Mouse (Mus musculus) heart, adult 2 months (tissue): ENCODE results near the gene Stx7. TPM values are rescaled to one million over a fixed set of nuclear protein-coding genes. Genes with fewer than 3 reads are reported as not detected.
A peak's percentile ranks its signal among the peaks of the same experiment; 100 is the strongest.

ENCODE experiments used
- DNase-seq, 2 experiments: peaks; one replicate each; pipeline ENCODE4 v3.0.0; 2021
- H3K27ac ChIP-seq: fragments of 200-600 bp; 2 replicates; pipeline ENCODE4 v1.8.1; 2022
- H3K27me3 ChIP-seq: fragments of 200-500 bp; 2 replicates; pipeline ENCODE4 v1.6.1; 2012; ENCODE audit warnings: mild to moderate bottlenecking, low read length, inconsistent platforms, mixed read lengths; ENCODE audit not compliant: control insufficient read depth, insufficient read depth
- H3K36me3 ChIP-seq: fragments of 200-500 bp; 2 replicates; pipeline ENCODE4 v1.6.1; 2012; ENCODE audit warnings: low read length, inconsistent platforms; ENCODE audit not compliant: control insufficient read depth, insufficient read depth
- H3K4me1 ChIP-seq: fragments of 200-500 bp; 2 replicates; pipeline ENCODE4 v1.6.1; 2011; ENCODE audit warnings: low read length; ENCODE audit not compliant: control insufficient read depth, insufficient read depth
- H3K4me3 ChIP-seq: fragments of 200-600 bp; 2 replicates; pipeline ENCODE4 v1.8.1; 2022
- H3K79me2 ChIP-seq: fragments of 200-500 bp; replicated peaks from 2 replicates; pipeline ENCODE4 v1.6.1; 2012; ENCODE audit warnings: mild to moderate bottlenecking, inconsistent platforms, low read length, moderate library complexity, mixed read lengths; ENCODE audit not compliant: control insufficient read depth, insufficient read depth
- H3K9ac ChIP-seq: fragments of 200-500 bp; 2 replicates; pipeline ENCODE4 v1.6.1; 2012; ENCODE audit warnings: low read depth, mild to moderate bottlenecking, control low read depth, inconsistent platforms, low read length, mixed read lengths
- CTCF ChIP-seq: fragments of 200-600 bp; IDR thresholded peaks from 2 replicates; pipeline ENCODE4 v1.8.1; 2022; ENCODE audit warnings: antibody characterized with exemption, mild to moderate bottlenecking, moderate library complexity
- EP300 ChIP-seq: fragments of 200-500 bp; IDR thresholded peaks from 2 replicates; pipeline ENCODE4 v1.6.1; 2011; ENCODE audit warnings: low read depth, low read length, control low read depth; ENCODE audit not compliant: insufficient read depth
- POLR2A ChIP-seq: fragments of 200-500 bp; IDR thresholded peaks from 2 replicates; pipeline ENCODE4 v1.6.1; 2011; ENCODE audit warnings: mild to moderate bottlenecking, low read depth, low read length, control low read depth; ENCODE audit not compliant: insufficient read depth
- WGBS: fragments of 180-500 bp; shearing (Covaris S2); methylation state at CpG from one replicate; pipeline ENCODE4 v1.1.7; 2018; 5-methylcytosine and 5-hydroxymethylcytosine counted together
- intact Hi-C: fragments of 180-260 bp; cut with DNase I; formaldehyde crosslinking; loops from one replicate; pipeline ENCODE4 v1.15.1; 2025
- polyA plus RNA-seq: library from polyadenylated mRNA; depleted of rRNA; stranded (reverse); fragments of >200 nt; gene quantifications from 2 replicates; pipeline ENCODE4 v1.2.3, GENCODE M21; 2012
- total RNA-seq, 2 experiments: library from RNA; stranded (reverse); gene quantifications; 2 replicates each; pipeline ENCODE4 v1.2.3; 2021

Stx7 gene
- total and polyA plus RNA-seq, 3 experiments = 40.9 to 56.5 (median 45.9) TPM

GRCm38 (mm10) chr10:24111116-24111778 lies 37.9 kb upstream of the Stx7 start:
- no peak overlapping the region for H3K4me3 ChIP-seq
- no peak for DNase-seq
- TF ChIP-seq POLR2A (no peak), CTCF (peak; percentile 78), EP300 (no peak)
- H3K9ac ChIP-seq = no peak overlapping the region
- 39% methylated on average over 6 of the region's 6 CpGs for WGBS
- H3K27me3 ChIP-seq = no peaks in the 10 kb centered on the region
- H3K36me3 ChIP-seq = no peaks in the 10 kb centered on the region
- no peaks in the 10 kb centered on the region for H3K4me1 ChIP-seq
- no peak overlapping the region for H3K27ac ChIP-seq
- intact Hi-C loops = loop anchor here (10.0 kb wide), 1 partner anchor 136 kb away; the partner anchor contains the start of gene Taar5
- no peaks in the 10 kb centered on the region for H3K79me2 ChIP-seq

GRCm38 (mm10) chr10:24131451-24132262 lies 17.4 kb upstream of the Stx7 start:
- intact Hi-C loops = loop anchor here (2.0 to 5.0 kb wide), 2 partner anchors 154 to 319 kb away; no protein-coding TSS in a partner anchor
- no peaks in the 10 kb centered on the region for H3K27me3 ChIP-seq
- no peaks in the 10 kb centered on the region for H3K36me3 ChIP-seq
- DNase-seq = peak in 1 of 2 experiments; percentile 42
- H3K4me3 ChIP-seq = peak overlapping the region; percentile 29; the same call in 1 of the 2 replicates
- H3K79me2 ChIP-seq = no peaks in the 10 kb centered on the region
- TF ChIP-seq CTCF (peak; percentile 89), POLR2A (no peak)
- no peak overlapping the region for H3K27ac ChIP-seq
- peaks cover 1% of the 10 kb centered on the region for H3K4me1 ChIP-seq
- 16% methylated on average over 9 of the region's 9 CpGs for WGBS
- no peak overlapping the region for H3K9ac ChIP-seq

GRCm38 (mm10) chr10:24132273-24132672 lies 16.8 kb upstream of the Stx7 start:
- no peak overlapping the region for H3K4me3 ChIP-seq
- no peak for DNase-seq
- no peaks in the 10 kb centered on the region for H3K79me2 ChIP-seq
- WGBS = 21% methylated on average over 5 of the region's 5 CpGs
- no peak overlapping the region for H3K27ac ChIP-seq
- H3K4me1 ChIP-seq = peaks cover 1% of the 10 kb centered on the region
- no peaks in the 10 kb centered on the region for H3K27me3 ChIP-seq
- no peak overlapping the region for H3K9ac ChIP-seq
- TF ChIP-seq POLR2A (no peak), CTCF (no peak), EP300 (no peak)
- H3K36me3 ChIP-seq = no peaks in the 10 kb centered on the region
- intact Hi-C loops = loop anchor here (5.0 kb wide), 1 partner anchor 155 kb away; no protein-coding TSS in a partner anchor

DNA sequence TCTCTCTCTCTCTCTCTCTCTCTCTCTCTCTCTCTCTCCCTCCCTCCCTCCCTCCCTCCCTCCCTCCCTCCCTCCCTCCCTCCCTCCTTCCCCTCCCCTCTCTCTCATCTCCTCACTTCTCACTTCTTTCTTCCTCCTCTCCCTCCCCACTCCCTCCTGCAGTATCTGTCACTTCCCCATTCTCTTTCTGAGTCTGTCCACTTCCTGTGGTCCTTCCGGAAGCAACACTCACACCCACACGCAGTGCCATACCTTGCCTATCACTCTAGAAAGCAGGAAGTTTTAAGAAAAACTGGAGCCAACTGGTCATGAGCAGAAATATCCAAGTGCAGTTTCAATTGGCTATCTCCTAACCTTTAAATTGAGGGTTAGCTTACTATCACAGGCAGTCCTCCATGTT lies 16.0 kb upstream of the Stx7 start:
- Histone ChIP-seq H3K4me1 (peaks cover 1% of the 10 kb centered on the region), H3K4me3 (no peak overlapping the region), H3K9ac (no peak overlapping the region), H3K79me2 (no peaks in the 10 kb centered on the region), H3K27ac (no peak overlapping the region), H3K27me3 (no peaks in the 10 kb centered on the region), H3K36me3 (no peaks in the 10 kb centered on the region)
- DNase-seq = no peak
- WGBS = 24% methylated on average over 2 of the region's 2 CpGs
- intact Hi-C loops = loop anchor here (5.0 kb wide), 1 partner anchor 156 kb away; no protein-coding TSS in a partner anchor
- TF ChIP-seq CTCF (no peak), EP300 (no peak), POLR2A (no peak)

DNA sequence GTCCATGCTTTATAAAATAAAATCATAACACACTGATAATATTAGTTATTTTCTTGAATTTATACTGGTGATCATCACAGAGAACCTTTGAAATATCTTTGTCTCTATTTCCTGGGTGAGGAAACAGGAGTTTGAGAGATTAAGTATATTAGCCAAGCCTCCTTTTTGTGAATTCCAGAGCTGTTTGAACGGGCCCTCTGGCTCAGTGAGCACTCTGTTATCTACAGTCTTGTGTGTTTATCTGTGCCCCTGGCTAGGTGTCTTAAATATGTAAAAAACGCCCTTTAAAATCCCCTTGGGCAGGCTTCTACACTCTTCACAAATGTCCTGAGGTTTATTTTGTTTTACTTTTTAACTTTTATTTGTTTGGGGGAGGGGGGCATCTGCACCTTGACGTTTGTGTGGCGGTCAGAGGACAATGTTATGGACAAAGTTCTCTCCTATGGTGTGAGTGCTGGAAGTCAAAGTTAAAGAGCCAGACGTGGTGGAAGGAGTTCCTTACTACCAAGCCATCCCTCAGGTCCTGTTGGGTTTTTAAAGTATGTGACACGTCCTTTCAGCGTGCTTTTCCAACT lies 14.9 kb upstream of the Stx7 start:
- DNase-seq = no peak
- H3K4me1 ChIP-seq = peaks cover 1% of the 10 kb centered on the region
- H3K79me2 ChIP-seq = no peaks in the 10 kb centered on the region
- H3K4me3 ChIP-seq = no peak overlapping the region
- no peak for TF ChIP-seq EP300
- no peak for TF ChIP-seq CTCF
- no peak overlapping the region for H3K27ac ChIP-seq
- 44% methylated on average over 7 of the region's 7 CpGs for WGBS
- intact Hi-C loops = loop anchor here (5.0 kb wide), 1 partner anchor 157 kb away; no protein-coding TSS in a partner anchor
- no peak overlapping the region for H3K9ac ChIP-seq
- H3K36me3 ChIP-seq = no peaks in the 10 kb centered on the region
- no peaks in the 10 kb centered on the region for H3K27me3 ChIP-seq
